Mouse (Mus musculus): ENCODE data around the gene Fsd1. TPM values are rescaled to one million over a fixed set of nuclear protein-coding genes. Genes with fewer than 3 reads are reported as not detected.

Fsd1 gene
- polyA plus RNA-seq, 1 experiment from 2014 or later: 188 TPM

Other genes starting within 250 kb of the Fsd1 start
- gene Adgre4, start 236.5 kb upstream of the Fsd1 start, polyA plus RNA-seq (2014; fragmentation: Nextera tagmentation; extraction: Ambion mirVana): 0.09 and 0.24 TPM in 2 replicates
- gene Zfp119a, start 107.6 kb upstream of the Fsd1 start, polyA plus RNA-seq (2014; fragmentation: Nextera tagmentation; extraction: Ambion mirVana): 12.2 TPM in 2 replicates
- gene Zfp959, start 94.4 kb upstream of the Fsd1 start, polyA plus RNA-seq (2014; fragmentation: Nextera tagmentation; extraction: Ambion mirVana): 16.1 and 17.1 TPM in 2 replicates
- gene Zfp119b, start 37.0 kb upstream of the Fsd1 start, polyA plus RNA-seq (2014; fragmentation: Nextera tagmentation; extraction: Ambion mirVana): 9.8 and 10.5 TPM in 2 replicates
- gene Ebi3, start 33.9 kb upstream of the Fsd1 start, polyA plus RNA-seq (2014; fragmentation: Nextera tagmentation; extraction: Ambion mirVana): 6.7 and 7.1 TPM in 2 replicates
- gene Yju2, start 27.4 kb upstream of the Fsd1 start, polyA plus RNA-seq (2014; fragmentation: Nextera tagmentation; extraction: Ambion mirVana): 17.9 and 18.0 TPM in 2 replicates
- 158 and 218 TPM in 2 replicates for gene Shd, start 16.0 kb upstream of the Fsd1 start, polyA plus RNA-seq (2014; fragmentation: Nextera tagmentation; extraction: Ambion mirVana)
- gene Stap2, start 19.1 kb downstream of the Fsd1 start, polyA plus RNA-seq (2014; fragmentation: Nextera tagmentation; extraction: Ambion mirVana): 5.2 and 6.8 TPM in 2 replicates
- gene Mpnd, start 19.2 kb downstream of the Fsd1 start, polyA plus RNA-seq (2014; fragmentation: Nextera tagmentation; extraction: Ambion mirVana): 150 and 158 TPM in 2 replicates
- 87.5 and 94.9 TPM in 2 replicates for gene Sh3gl1, start 50.1 kb downstream of the Fsd1 start, polyA plus RNA-seq (2014; fragmentation: Nextera tagmentation; extraction: Ambion mirVana)
- gene Chaf1a, start 53.9 kb downstream of the Fsd1 start, polyA plus RNA-seq (2014; fragmentation: Nextera tagmentation; extraction: Ambion mirVana): 2.3 and 3.2 TPM in 2 replicates
- 69.9 and 80.9 TPM in 2 replicates for gene Ubxn6, start 88.5 kb downstream of the Fsd1 start, polyA plus RNA-seq (2014; fragmentation: Nextera tagmentation; extraction: Ambion mirVana)
- gene Hdgfl2, start 93.1 kb downstream of the Fsd1 start, polyA plus RNA-seq (2014; fragmentation: Nextera tagmentation; extraction: Ambion mirVana): 96.8 and 102 TPM in 2 replicates
- gene Plin4, start 123.3 kb downstream of the Fsd1 start, polyA plus RNA-seq (2014; fragmentation: Nextera tagmentation; extraction: Ambion mirVana): 0.19 and 0.28 TPM in 2 replicates
- gene Plin5, start 131.1 kb downstream of the Fsd1 start, polyA plus RNA-seq (2014; fragmentation: Nextera tagmentation; extraction: Ambion mirVana): 0.95 and 1.9 TPM in 2 replicates
- gene Lrg1, start 135.5 kb downstream of the Fsd1 start, polyA plus RNA-seq (2014; fragmentation: Nextera tagmentation; extraction: Ambion mirVana): 0.24 TPM in 2 replicates
- 11.8 and 13.8 TPM in 2 replicates for gene Sema6b, start 153.8 kb downstream of the Fsd1 start, polyA plus RNA-seq (2014; fragmentation: Nextera tagmentation; extraction: Ambion mirVana)
- 9.2 and 9.9 TPM in 2 replicates for gene Tnfaip8l1, start 176.0 kb downstream of the Fsd1 start, polyA plus RNA-seq (2014; fragmentation: Nextera tagmentation; extraction: Ambion mirVana)
- gene Mydgf, start 197.4 kb downstream of the Fsd1 start, polyA plus RNA-seq (2014; fragmentation: Nextera tagmentation; extraction: Ambion mirVana): 68.6 and 69.7 TPM in 2 replicates
- gene Dpp9, start 232.4 kb downstream of the Fsd1 start, polyA plus RNA-seq (2014; fragmentation: Nextera tagmentation; extraction: Ambion mirVana): 21.0 and 26.9 TPM in 2 replicates